Mouse (Mus musculus) heart, adult 18-20 months (tissue): ENCODE measurements at regions not wholly inside any gene's neighbourhood (a gene's known extent, or its start where the extent isn't known, plus 50 kb on each side); places are given as distances from the start of the nearest gene placed in this dataset.
A peak's percentile ranks its signal among the peaks of the same experiment; 100 is the strongest.

Source experiments
- DNase-seq, 2 experiments: peaks; one replicate each; pipeline ENCODE4 v3.0.0; 2021 to 2022; ENCODE audit warnings: mixed read lengths in 1 of 2

GRCm38 (mm10) chr14:61665815-61666214 is 58.6 kb downstream of the Kcnrg start:
- no peak for DNase-seq

- peak in 1 of 2 experiments; percentile 37 for DNase-seq
These were observed 65.9 kb downstream of the Kcnrg start for GRCm38 (mm10) chr14:61673184-61673583.

GRCm38 (mm10) chr14:61678107-61678506 is 70.8 kb downstream of the Kcnrg start:
- no peak for DNase-seq

GRCm38 (mm10) chr14:61680818-61681707 is 73.8 kb downstream of the Kcnrg start:
- peak; percentile 89 to 93 for DNase-seq

- DNase-seq, result peak; percentile 93
These were observed 74.7 kb downstream of the Kcnrg start for GRCm38 (mm10) chr14:61681708-61682701.

- peak in 1 of 2 experiments; percentile 81 for DNase-seq
These were observed 75.6 kb downstream of the Kcnrg start for GRCm38 (mm10) chr14:61682721-61683355.

- DNase-seq, result peak; percentile 53 to 64
These were observed 76.1 kb downstream of the Kcnrg start for GRCm38 (mm10) chr14:61683356-61683740.

GRCm38 (mm10) chr14:61683791-61684411 is 76.6 kb downstream of the Kcnrg start:
- DNase-seq, result peak; percentile 54 to 61

- DNase-seq, result peak in 1 of 2 experiments; percentile 49
These were observed 77.4 kb downstream of the Kcnrg start for GRCm38 (mm10) chr14:61684473-61685230.

GRCm38 (mm10) chr14:61685231-61685800 is 78.1 kb downstream of the Kcnrg start:
- DNase-seq, result no peak

GRCm38 (mm10) chr14:61686101-61686691 is 78.9 kb downstream of the Kcnrg start:
- peak; percentile 23 to 47 for DNase-seq

- peak; percentile 73 to 77 for DNase-seq
These were observed 79.6 kb downstream of the Kcnrg start for GRCm38 (mm10) chr14:61686821-61687341.

GRCm38 (mm10) chr14:61687346-61688012 is 80.2 kb downstream of the Kcnrg start:
- DNase-seq, result peak in 1 of 2 experiments; percentile 58

GRCm38 (mm10) chr14:61688013-61688520 is 80.8 kb downstream of the Kcnrg start:
- no peak for DNase-seq

GRCm38 (mm10) chr14:61688666-61689065 is 81.4 kb downstream of the Kcnrg start:
- peak; percentile 33 to 55 for DNase-seq

- peak in 1 of 2 experiments; percentile 23 for DNase-seq
These were observed 82.0 kb downstream of the Kcnrg start for GRCm38 (mm10) chr14:61689281-61689680.

- DNase-seq, result no peak
These were observed 82.5 kb downstream of the Kcnrg start for GRCm38 (mm10) chr14:61689776-61690175.

GRCm38 (mm10) chr14:61691785-61692372 is 84.6 kb downstream of the Kcnrg start:
- DNase-seq, result no peak

GRCm38 (mm10) chr14:61694796-61695195 is 87.5 kb downstream of the Kcnrg start:
- no peak for DNase-seq
